Mouse (Mus musculus): ENCODE results near the gene Rapgef3. TPM values are rescaled to one million over a fixed set of nuclear protein-coding genes. Genes with fewer than 3 reads are reported as not detected.

The Rapgef3 gene
- total RNA-seq, 2 experiments from 2014 or later: 4.0 to 12.0 TPM

DNA sequence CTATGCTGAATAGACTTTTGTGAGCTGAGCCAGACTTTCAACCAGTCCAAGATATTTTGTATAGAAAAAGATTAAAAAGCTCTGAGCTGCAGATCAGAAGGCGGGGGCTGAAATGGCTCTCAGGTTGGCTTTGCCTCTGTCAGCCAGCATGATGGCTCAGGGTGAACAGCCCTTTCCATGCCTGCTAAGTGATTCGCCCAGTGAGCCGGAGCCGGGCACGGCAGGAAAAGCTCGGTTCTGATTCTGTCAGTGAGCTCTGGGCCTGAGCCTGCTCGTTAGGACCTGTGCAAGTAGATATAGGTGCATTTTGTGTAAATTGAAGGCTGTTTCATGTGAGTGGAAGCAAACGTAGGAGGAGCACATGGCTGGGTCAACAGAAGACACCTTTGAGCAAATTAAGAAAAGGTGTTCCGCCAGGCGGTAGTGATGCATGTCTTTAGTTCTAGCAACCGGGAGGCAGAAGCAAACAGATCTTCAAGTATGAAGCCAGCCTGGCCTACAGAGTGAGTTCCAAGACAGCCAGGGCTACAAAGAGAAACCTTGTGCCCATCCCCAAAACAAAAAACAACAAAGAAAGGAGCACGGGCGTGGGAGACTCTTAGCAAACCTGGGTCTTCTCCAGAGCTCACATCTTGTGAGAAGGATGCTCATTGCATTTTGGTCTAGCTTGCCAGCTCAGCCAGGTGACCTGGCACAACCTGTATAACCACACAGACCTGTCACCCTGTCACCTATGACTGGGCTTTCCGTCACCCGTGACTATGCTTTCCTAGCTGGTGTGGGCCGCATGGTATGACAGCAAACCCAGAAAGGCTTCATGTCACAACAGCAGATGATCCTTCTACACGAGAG lies 43.2 kb downstream of the Rapgef3 start:
- ATAC-seq (replicated peaks; ENCODE audit: poor library complexity): no peak

DNA sequence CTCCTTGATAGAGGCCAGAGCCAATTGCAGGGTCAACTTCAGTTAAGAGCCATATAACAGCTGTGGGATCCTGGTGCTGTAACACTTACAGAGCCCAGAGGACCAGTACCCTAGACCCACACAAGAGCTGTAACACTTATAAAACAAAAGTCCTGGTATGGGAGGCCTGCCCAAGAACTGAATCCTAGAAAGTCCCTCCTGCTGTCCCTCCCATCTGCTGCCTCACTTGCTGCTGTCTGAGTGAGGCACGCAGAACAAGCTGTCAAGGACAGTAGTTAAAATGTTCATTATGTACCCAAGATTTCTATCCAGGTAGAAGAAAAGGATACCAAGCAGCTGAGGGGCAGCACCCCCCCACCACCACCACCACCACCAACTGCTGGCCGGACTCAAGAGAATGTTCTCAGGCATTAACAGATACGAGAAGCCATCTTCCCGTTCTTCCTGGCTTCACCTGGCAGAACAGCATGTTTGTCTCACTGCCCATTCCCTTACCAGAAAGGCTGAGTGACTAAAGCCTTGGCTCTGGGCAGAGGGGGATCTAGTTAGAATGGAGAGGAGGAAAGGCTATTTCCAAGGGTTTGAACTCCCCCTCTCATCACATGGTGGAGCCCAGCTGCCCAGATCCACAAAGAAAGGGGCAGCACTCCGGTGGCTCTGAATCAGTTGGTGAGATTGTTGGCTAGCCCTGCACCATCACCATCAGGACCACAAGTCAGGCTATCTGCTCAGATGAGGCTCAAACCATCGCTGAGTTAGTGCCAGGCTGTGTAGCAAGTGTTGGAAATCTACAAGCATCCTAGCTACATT lies 44.0 kb downstream of the Rapgef3 start:
- no peak for ATAC-seq (replicated peaks; ENCODE audit: poor library complexity)

DNA sequence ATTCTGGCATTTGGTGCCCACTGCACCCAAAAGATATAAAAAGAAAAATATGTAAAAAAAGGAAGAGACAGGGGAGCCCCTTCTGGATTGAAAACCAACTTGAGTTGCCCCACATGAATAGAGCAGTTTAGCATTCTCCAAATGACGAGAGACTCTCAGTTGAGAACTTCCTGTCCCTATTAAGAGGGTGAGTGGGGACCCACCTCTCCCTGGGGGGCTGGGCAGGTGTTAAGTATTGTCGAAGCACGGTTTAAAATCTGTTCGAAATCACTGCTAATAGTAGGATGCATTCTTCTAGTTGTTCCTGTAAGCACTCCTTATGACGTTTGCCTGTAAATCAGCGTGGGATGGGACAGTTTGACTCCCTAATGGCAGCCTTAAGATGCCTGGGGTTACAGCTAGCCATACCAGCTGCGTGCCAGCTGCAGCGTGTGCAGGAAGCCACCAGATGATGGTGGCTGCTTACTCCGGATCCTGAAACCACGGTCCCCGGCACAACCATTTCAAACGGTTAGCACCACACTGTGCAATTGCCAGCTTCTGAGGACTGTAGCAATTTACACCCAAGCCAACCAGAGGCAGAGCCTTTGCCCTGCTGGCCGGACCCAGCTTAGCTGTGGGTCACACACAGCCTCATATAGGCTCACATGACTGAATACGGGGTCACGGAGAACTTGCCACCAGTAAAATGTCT lies 46.6 kb downstream of the Rapgef3 start:
- peak; percentile 59 for ATAC-seq (replicated peaks; ENCODE audit: poor library complexity)

DNA sequence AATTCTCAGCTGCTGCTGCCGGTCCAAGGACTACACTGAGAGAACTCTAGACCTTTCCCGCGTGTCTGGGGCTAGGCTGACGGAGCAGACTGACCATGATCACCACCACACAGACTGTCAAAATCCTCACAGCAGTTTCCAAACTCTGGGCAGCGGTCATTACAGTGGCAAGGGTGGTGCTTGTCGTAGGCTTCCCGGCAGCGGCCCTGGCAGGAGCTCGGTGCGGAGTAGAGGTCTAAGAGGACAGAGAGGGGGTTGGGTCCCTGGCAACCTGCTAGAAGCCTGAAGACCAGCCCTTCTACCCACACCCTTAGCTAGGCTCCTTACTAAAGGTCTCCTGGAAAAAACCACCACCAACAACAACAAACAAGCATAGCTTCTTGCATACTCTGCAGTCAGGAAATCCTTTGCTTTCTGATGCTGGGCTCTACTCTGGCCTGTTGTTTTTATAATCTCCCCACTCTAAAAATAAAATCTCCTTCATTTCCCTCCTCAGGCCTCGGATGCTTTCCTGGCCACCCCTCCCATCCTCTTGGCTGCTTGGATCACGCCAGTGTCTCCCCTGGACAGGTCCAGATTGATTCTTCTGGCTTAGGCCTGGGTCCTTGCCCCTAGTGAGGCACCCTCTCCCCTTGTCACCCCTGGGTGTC lies 47.6 kb downstream of the Rapgef3 start:
- no peak for ATAC-seq (replicated peaks; ENCODE audit: poor library complexity)

DNA sequence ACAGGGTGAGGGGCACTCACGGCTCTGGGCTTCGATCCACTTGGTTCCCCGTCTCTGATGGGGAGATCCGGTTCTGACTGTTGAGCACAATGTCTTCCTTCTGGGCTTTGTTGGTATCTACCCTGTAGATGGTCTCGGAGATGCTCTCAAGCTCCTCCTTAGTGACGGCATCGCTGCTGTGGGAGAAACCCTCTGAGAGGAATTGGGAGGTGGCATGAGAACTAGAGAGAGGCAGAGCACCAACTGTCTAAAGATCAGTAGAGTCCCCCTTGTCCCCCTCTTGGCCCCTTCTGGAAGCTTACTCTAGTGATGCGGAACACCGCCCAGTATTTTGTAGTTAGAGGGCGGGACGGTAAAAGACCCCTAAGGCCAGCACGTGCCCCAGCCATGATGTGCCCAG lies 48.3 kb downstream of the Rapgef3 start:
- ATAC-seq (replicated peaks; ENCODE audit: poor library complexity): no peak

DNA sequence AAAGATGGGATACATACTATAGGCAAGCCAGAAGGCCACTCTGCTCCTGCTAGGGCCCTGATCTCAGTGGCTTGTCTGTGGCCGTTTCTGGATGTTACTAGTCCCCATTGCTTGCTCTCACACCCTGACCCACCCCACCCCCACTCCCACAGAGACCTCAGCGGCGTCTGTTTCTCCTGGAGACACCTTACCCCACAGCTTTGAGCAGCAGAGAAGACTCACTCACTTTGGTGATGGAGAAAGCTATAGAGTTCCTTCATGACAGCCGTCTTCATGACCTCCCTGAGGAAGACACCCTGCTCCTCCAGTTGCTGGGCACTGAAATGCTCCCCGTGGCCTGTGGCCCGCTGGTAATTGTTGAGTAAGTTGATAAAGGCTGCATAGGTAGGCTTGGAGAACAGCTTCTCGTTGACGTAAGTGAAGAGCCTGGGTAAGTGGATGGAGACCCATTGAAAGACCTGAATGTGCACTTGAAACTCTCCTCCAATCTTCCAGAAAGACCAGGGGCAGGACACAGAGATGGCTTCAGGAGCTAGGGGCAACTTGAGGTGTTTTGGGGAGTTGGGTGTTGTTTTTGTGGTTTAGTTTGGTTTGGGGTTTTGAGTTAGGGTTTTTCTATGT lies 49.1 kb downstream of the Rapgef3 start:
- no peak for ATAC-seq (replicated peaks; ENCODE audit: poor library complexity)

DNA sequence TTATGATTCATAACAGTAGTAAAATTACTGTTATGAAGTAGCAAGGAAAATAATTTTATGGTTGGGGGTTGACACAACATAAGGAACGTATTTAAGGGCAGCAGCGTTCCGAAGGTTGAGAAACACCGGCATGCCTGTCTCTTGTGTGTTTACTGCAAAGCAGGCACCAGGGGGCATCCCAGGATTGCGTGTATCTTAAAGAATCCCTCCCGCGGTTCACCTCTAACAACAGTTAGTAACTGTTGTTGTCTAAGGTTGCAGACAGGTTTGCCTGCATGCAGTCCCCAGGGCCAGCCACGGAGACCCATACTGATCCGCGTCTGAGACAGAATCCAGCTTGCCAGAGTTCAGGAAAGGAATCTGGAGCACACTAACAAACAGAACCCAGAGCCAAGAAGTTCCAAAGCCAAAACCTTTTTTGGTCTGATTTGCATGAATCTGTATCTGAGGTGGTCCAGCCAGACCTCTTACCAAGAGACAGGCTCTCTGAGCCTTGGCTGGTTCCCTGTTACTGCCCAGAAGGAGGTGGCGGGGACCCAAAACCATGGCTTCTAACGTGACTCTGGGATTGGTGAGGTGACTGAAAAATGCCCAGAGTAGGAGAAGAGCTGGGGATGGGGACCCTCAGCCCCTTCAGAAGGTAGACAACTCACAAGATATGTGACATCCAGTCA lies 49.8 kb downstream of the Rapgef3 start:
- ATAC-seq (replicated peaks; ENCODE audit: poor library complexity): peak; percentile 84

DNA sequence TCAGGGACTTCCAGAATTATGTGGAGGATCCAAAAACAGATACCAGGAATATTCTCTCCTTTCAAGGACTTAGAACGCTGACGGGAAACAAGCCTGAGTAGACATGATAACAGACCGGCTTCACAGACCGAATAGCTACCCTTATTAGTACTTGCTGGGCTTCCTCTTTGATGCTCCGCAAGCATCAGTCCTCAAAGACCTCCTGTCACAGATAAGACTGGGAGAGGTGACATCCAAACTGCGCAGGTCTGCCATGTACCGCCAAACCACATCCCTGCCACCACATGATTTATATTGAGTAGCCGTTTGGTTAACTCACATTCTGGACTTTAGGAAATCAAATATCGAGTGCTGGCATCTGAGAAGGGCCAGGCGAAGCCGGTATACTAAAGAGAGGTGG lies 51.0 kb downstream of the Rapgef3 start:
- ATAC-seq (replicated peaks; ENCODE audit: poor library complexity): no peak

DNA sequence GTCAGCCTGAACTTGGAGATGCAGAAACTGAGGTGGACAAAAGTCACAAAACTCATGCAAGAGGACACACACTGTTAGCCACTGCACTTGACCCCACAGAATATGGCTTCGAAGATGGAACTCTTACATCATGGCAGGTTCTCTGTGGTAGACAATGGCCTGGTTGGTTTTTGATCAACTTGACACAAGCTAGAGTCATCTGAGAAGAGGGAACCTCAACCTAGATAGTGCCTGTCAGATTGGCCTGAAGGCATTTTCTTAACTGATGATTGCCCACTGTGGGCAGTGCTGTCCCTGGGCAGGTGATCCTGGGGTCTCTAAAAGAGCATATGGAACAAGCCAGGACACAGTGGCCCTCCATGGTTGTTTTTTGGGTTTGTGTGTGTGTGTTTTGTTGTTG lies 52.0 kb downstream of the Rapgef3 start:
- ATAC-seq (replicated peaks; ENCODE audit: poor library complexity): no peak

DNA sequence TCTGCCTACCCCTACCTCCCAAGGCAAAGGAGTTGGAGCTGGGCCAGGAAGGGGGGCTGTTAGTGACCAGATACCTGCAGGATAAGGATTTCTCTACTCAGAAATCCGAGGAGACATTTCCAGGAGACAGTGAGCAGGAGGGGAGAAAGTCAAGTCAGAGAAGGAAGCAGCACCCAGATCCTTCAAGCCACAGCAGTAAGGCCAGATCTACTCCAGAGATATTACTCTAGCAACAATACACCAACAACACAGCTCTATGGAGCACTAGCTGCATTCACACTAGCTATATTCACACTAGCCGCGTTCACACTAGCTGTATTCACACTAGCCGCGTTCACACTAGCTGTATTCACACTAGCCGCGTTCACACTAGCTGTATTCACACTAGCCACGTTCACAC lies 52.7 kb downstream of the Rapgef3 start:
- no peak for ATAC-seq (replicated peaks; ENCODE audit: poor library complexity)

DNA sequence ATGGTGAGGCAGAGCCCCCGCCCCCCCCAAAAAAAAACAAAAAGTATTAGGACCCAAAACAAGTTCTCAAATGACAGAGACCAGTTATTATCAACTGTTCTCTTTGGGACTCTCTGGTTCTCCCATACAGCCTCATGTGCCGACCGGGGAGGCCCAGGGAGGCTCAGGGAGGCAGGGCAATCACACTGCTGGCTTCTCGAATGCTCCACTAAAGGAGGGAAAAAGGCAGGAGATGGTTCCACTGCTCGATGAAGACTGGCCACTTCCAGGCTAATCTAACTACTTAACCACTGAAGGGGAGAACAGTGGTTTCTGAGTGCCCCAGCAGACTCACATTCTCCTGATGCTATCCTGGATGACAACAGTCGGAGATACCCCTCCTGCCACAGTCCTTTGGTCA lies 55.2 kb downstream of the Rapgef3 start:
- no peak for ATAC-seq (replicated peaks; ENCODE audit: poor library complexity)

DNA sequence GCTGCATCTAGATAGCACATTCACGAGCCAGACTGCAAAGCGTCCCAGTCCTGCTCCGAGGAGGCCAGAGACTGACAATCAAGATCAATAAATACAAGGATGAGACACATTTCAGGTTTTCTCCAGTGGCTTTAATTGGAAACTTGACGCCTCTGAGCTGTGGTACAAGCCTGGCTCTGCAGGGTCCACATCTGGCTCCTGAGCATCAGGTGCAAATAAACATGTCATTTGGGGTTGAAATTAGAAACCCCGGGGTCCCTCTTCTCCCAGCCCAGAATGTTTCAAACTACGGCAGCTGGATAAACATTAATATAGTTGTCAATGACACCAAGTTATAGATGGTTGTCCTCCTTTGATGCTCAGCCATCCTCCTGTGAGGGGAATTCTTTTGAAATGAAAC lies 56.9 kb downstream of the Rapgef3 start:
- no peak for ATAC-seq (replicated peaks; ENCODE audit: poor library complexity)

DNA sequence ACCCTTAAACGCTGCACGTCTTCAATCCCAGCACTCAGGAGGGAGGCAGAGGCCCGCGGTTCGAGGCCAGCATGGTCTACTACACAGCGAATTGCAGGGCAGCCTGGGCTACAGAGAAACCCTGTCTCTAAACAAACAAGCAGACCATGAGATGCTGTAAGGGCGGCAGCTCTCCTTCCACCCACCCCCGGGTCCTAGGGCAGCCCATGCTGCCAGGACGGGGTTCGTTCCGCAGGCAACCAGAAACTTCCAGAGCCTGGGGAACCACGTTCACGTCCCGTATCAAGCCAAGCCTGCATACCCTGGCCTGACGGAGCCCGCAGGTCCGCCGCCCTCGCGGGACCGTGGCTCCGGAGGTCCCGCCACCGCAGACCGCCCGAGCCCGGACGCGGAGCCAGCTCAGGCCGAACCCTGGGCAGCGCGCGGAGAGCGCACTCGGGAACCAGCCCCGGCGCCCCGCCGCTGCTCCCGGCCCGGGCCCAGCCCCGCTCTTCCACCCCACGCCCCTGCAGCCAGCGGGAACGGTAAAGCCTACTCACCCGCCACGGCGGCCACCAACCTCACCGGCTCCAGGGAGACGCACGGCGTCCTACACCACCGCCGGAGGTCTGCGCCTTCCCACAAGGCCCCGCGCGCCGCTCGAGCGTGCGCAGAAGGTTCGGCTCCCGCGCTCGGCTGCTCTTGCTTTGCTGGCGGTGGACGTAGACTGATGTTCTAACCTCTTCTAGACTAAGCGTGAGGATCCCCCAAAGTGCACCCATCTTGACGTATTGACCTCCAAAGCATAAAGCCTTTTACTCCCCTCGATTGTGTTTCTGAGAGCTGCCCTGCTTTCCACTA lies 62.3 kb downstream of the Rapgef3 start, which contains the start of gene Rpap3:
TSS of gene Rpap3 (minus strand) at position 615 of the 840 bp plus-strand sequence.
- ATAC-seq (replicated peaks; ENCODE audit: poor library complexity): peak; percentile 96

DNA sequence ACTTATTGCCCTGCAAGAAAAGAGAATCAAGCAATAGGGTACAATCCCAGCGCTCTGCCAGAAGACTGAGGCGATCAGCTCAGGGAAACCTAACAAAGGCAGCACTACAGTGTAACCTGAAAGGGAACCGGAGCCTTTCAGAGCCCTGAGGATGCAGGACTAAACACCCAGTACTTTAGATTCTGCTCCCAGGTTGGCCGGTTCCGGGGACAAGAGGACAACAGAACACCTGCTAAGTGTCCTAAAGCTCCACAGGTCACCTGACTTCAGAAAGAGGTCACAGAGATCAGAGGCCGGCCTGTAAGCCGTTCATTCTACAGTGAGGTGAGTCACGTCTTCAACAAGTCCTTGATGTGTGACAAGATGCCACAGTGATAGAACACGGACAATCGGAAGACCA lies 71.2 kb downstream of the Rapgef3 start:
- no peak for ATAC-seq (replicated peaks; ENCODE audit: poor library complexity)

Other genes with a start within 250 kb of the Rapgef3 start
- 20.7 and 21.9 TPM in 2 replicates for gene Rpap3, start 62.1 kb downstream of the Rapgef3 start, total RNA-seq (2015)
- 36.0 and 46.6 TPM in 2 replicates for gene Rpap3, start 62.1 kb downstream of the Rapgef3 start, total RNA-seq (2017)
- 0.46 and 0.86 TPM in 2 replicates for gene Endou, start 36.6 kb downstream of the Rapgef3 start, total RNA-seq (2015)
- 1.7 and 2.3 TPM in 2 replicates for gene Endou, start 36.6 kb downstream of the Rapgef3 start, total RNA-seq (2017)
- gene Slc48a1, start 10.5 kb upstream of the Rapgef3 start, total RNA-seq (2015): 83.0 and 94.4 TPM in 2 replicates
- gene Slc48a1, start 10.5 kb upstream of the Rapgef3 start, total RNA-seq (2017): 62.7 and 70.0 TPM in 2 replicates
- 22.1 and 29.2 TPM in 2 replicates for gene Hdac7, start 76.5 kb upstream of the Rapgef3 start, total RNA-seq (2015)
- gene Hdac7, start 76.5 kb upstream of the Rapgef3 start, total RNA-seq (2017): 12.6 and 14.0 TPM in 2 replicates
- gene Vdr, start 142.7 kb upstream of the Rapgef3 start, total RNA-seq (2015): 5.3 and 7.9 TPM in 2 replicates
- 1.7 and 1.9 TPM in 2 replicates for gene Vdr, start 142.7 kb upstream of the Rapgef3 start, total RNA-seq (2017)
- 41.7 and 48.4 TPM in 2 replicates for gene Tmem106c, start 196.2 kb upstream of the Rapgef3 start, total RNA-seq (2015)
- 26.2 and 30.1 TPM in 2 replicates for gene Tmem106c, start 196.2 kb upstream of the Rapgef3 start, total RNA-seq (2017)
- gene Col2a1, start 236.7 kb upstream of the Rapgef3 start, total RNA-seq (2015): 0.05 TPM in 1 of 2 replicates, not detected in the other
- gene Col2a1, start 236.7 kb upstream of the Rapgef3 start, total RNA-seq (2017): not detected in 2 replicates